Mouse (Mus musculus) heart, postnatal 4 days (tissue): ENCODE measurements around the gene Col9a1. TPM values are rescaled to one million over a fixed set of nuclear protein-coding genes. Genes with fewer than 3 reads are reported as not detected.

ENCODE experiments used
- DNase-seq: peaks from one replicate; pipeline ENCODE4 v3.0.0; 2021
- total RNA-seq, 2 experiments: library from RNA; stranded (reverse); gene quantifications; 2 replicates each; pipeline ENCODE4 v1.2.3; 2021

The Col9a1 gene
- total RNA-seq, 2 experiments from 2014 or later: 0.50 to 0.86 TPM

DNA sequence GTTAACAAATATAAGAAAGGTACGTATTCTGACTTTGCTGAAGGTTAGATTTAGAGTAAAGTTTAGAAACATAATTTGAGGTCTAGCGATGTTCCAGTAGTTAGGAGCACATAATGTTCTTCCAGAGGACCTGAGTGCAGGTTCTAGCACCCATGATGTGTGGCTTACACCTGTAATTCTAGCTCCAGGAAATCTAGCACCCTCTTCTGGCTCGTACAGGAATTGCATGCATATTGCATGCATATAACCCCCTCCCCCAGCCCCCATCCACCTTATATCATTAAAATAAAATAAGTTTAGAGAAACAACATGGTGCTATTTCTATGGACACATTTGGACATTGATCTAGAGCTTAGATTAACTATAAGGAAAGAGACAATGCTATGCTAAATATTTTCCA lies 123.3 kb downstream of the Col9a1 start:
- no peak for DNase-seq

Other genes with a start within 250 kb of the Col9a1 start
- 10 to 100 TPM; 50.1 to 52.8 TPM for gene Sdhaf4, start 172.0 kb upstream of the Col9a1 start, total RNA-seq
- gene Fam135a, start 77.3 kb upstream of the Col9a1 start, total RNA-seq: 10 to 100 TPM; 42.5 to 43.1 TPM